Mouse (Mus musculus) spleen, embryonic (tissue): ENCODE measurements around the gene Lin7a.
"Not testable (repeated sequence)": the region's sequence is repeated elsewhere in the genome, so short reads cannot be mapped to it uniquely, and the experiment has no call there.

Experiments
- CTCF ChIA-PET: fragments of 350-600 bp; sonication (Branson Sonifier 250); formaldehyde crosslinking; loops from one replicate; lab custom pipeline; 2022; lab: Charles Lee

The Lin7a gene

DNA sequence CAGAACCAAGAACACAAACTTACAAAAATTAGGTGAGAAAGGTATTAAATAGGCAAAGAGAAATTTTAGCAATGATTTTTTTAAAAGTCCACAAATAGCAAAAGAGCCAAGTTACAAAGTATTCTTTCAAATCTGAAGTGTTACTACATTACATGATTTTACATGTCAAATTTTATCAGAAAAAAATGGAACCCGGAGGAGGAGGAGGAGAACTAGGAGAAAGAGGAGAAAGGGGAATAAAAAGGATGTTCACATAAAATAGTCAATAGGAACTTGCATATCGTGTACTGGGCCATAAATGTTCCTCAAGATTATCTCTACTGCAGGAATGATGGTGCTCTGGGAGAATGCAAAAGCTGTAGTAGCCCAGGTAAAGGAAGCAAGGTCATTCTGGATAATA is 34.4 kb upstream of the Lin7a start:
- CTCF ChIA-PET, result no interaction called here

- CTCF ChIA-PET, result no interaction called here
Measured at GRCm38 (mm10) chr10:107237736-107238135, 33.8 kb upstream of the Lin7a start.

DNA sequence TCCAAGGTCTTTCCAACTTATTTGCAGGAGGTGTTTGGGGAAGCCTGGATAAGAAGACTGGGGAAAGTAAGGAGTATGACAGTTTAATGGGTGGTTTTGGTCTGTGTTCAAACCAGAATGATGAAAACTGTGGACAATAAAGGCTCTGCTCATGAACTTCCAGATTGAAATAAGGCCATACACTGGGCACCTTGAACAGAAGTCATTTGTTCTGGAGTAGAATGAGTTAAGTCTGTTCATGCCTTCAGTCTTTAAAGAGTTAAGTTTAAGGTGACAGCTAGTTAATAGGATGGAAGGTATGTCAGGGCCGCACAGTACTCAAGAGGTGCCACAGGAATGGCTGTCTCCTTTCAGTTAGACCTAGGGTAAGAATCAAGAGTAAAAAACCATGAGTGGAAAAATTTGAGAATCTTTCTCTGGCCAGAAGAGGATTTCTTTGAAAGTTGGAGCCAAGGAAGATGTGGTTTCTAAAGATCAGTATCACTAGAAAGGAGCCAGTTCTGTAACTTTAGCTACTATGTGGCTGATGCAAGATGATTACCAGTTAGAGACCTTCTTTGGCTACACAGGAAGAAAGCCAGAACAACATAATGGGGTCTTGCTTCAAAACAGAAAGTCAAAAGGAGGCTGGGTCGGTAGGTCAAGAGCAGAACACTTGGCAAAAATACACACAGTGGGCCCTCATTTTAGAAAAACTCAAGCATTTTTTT is 33.2 kb upstream of the Lin7a start:
- CTCF ChIA-PET, result no interaction called here

DNA sequence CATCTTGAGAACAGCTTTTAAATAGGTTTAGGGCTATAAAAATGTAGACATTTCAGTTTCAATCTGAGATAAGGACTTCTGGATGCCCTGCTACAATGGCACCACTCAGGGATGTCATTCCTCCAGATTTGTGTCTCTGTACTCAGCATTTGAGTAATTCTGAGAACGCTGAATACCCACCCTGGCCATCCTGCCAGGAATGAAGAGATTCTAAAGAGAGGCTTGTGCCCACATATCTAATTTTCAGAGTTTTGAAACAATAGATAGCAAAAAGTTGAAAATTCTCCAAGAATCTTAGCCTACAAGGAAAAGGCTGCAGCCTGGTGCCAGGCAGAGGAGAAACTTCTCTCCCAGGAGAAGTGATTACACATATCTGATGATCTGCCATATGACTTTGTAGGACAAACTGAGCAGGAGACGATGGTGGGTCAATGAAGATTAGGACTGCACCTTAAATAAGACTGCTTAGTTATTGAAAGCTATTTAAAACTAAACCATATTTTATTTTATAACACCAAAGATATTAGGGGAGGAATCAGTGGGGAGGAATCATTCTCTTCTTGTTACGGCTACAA is 32.5 kb upstream of the Lin7a start:
- CTCF ChIA-PET, result no interaction called here

GRCm38 (mm10) chr10:107239651-107240330 is 31.7 kb upstream of the Lin7a start:
- CTCF ChIA-PET, result no interaction called here

DNA sequence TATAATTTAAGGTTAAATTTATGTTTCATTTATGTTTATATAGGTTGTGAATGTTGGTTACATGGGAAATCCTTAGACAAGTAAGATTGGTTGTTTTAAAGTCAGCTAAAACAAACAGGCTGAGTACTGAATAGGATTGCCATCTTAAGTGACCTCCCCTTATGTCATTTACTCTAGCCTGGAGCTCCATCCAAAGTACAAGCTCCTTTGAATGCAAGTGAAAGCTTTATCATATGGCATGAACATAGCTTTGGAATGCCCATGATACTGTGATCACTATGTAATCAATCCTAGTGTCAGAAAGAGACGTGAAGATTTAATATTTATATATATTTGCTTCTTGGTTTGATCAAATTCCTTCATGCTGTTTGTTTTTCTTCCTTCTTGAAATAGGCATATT is 31.0 kb upstream of the Lin7a start:
- CTCF ChIA-PET, result no interaction called here

- CTCF ChIA-PET, result no interaction called here
Measured at GRCm38 (mm10) chr10:107240986-107241385, 30.5 kb upstream of the Lin7a start.

GRCm38 (mm10) chr10:107241406-107241805 is 30.1 kb upstream of the Lin7a start:
- CTCF ChIA-PET, result no interaction called here

DNA sequence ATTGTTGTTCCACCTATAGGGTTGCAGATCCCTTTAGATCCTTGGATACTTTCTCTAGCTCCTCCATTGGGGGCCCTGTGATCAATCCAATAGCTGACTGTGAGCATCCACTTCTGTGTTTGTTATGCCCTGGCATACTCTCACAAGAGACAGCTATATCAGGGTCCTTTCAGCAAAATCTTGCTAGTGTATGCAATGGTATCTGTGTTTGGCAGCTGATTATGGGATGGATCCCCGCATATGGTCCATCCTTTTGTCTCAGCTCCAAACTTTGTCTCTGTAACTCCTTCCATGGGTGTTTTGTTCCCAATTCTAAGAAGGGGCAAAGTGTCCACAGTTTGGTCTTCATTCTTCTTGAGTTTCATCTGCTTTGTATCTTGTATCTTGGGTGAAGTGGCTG is 29.5 kb upstream of the Lin7a start:
- CTCF ChIA-PET, result not testable (repeated sequence)

DNA sequence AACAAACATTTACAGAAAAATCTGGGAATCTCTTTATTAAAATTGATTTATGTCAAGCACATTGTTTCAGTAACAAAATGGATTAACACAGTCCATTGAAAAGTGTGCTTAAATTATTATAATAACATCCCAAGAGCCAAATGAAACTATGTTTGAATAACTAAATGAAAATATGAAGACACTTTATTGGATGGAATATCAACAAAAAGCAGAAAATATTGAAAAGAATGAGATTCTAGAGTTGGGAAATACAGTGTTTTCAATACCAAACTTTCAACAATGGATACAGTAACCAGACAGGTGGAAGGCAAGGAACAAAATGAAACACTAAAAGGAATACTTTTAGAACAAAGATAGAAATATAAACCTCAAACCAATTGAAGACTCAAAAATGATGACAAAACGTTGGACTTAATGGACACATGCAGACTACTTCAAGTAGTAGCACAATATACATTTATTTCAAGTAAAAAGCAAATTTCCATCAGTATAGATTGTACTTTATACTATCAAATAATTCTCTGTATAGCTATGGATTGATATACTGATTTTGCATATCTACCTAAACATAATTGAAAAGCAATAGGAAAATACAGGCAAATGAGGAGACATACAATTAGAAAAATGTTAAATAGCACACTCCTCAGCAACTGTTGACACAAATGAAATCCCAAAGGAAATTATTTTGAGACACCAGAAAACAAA is 28.6 kb upstream of the Lin7a start:
- CTCF ChIA-PET, result no interaction called here

- CTCF ChIA-PET, result no interaction called here
Measured at GRCm38 (mm10) chr10:107244211-107244610, 27.3 kb upstream of the Lin7a start.

GRCm38 (mm10) chr10:107244691-107245530 is 26.6 kb upstream of the Lin7a start:
- CTCF ChIA-PET, result no interaction called here

DNA sequence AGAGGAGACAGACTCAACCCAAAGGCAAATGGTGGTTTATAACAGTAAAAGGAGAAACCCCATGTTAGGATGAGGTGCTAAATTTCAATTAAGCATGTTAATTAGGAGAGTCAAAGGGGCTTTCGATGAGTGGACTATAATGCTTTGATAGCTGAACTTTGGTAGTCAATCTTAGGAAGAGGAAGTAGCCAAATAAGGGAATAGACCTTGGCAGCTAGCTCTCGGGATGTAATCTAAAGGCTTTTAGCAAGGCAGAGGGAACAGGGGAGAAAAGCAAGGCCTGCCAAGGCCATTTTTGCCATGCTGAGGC is 26.0 kb upstream of the Lin7a start:
- CTCF ChIA-PET, result no interaction called here

DNA sequence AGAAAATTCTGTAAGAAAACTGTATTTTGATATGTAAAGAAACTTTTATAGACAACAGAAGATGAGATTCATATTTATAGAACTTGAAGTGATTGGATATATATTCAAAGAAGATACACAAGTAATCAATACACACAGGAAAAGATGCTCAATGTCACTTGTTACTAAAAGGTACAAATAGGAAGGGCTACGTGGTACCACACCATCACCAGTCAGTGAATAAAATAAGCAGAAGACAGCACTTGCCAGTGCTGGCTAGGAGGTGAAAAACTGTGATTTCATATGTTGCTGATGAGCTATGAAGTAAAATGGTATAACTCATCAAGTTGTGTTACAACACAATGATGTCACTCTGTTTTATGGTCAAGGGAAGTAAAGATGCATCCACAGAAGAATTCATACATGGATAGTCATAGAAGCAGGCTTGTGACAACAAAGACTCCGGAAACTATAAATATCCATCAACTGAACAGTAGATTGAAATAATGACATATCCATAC is 25.5 kb upstream of the Lin7a start:
- CTCF ChIA-PET, result no interaction called here

DNA sequence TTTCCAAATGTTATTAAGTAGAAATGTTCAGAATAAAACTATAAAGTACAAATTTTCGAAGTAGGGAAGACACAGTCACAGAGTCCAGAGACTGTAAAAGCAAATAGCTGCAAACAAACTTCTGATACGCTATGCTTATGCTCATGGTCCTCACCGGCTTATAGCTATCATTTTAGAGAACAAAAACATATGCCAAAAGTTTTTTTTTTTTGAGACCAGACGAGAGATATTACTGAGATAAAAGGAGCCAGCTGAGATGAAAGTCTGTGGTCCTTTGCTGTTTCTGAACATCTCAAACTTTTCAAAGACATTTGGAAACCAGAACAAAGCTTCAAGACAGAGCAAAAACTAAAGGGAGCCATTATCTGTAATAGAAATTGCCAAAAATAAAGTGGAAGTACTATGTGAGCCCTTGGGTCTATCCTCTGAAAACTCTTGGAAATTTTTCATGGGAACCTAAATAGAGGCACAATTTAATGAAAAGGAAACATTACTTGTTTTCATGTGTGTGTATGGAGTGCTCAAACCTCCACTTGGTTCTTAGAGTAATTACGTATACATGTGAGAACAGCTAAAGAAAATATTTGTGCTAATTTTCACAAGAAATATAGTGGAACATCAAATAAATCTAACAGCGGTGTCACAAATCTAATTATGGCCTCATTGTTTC is 24.4 kb upstream of the Lin7a start:
- CTCF ChIA-PET, result no interaction called here

DNA sequence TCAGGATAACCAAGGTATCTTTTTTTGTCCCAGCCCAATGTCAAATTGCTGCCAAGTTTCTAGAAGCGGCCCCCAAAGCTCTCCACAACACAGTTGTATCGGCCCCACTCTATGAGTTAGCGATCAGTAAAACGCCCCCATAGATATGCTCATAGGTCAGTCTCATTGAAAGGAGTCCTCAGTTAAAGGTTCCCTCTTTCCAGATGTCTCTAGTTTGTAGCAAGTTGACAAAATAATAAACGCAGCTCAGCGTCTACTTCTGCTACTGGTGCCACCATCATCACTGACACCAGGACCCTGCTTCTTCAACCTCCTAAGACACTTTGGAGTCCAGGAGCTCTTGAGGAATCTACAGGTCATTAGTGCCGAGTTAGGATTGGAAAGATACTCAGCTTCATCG is 23.0 kb upstream of the Lin7a start:
- CTCF ChIA-PET, result no interaction called here

DNA sequence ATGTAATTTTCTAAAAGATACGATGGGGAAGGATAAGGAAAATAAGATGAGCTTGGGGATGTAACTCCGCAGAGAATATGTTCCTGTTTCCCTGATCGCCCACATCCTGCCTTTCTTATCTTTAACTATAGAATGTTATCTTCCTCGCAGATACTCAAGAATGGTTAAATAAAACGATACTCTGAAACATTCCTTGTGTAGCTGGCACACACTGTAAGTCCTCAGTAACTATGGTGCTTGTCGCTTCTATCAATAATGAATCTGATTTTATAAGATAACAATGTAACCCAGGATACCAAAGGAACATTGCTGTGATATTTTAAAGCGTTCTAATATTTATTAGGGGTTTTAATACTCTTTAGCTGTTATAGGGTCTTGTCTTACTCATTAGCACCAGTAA is 22.4 kb upstream of the Lin7a start:
- CTCF ChIA-PET, result no interaction called here

- CTCF ChIA-PET, result no interaction called here
Measured at GRCm38 (mm10) chr10:107249606-107250186, 21.8 kb upstream of the Lin7a start.

DNA sequence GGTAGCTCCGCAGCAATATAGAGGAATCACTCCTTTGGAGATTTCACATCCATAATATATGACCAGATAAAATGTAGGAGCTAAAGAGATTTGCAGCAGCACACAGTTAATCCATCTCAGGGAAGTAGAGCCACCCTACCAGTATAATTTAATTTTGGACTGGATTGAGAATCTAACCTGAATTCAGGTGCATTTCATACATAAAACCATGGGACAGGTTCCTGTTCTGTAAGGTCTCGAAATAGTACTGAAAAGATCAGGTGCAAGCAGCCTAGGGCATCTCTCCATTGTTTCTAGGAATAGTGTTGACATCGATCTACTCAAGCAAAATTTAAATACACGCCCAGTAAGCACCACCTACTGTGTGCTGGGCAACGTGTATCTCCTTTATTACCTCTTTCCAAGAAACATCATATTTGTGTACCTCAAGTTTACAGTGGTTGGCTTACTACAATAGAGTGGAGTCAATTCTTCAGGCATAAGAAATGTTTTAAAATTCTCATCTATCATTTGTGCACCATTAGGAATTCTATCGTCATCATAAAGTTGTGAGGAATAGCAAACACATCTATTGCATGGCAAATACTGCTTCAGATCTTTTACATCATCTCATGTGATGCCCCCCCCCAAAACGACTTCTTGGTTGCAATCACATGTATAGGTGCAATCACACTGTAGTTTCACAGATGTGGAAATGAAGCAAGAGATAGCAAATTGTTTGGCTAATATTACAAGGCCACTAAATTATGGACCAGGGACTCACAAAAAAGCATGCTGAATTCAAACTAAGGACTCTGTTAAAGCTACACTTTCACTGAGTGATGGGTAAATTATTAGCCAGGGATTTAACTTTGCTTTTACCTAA is 20.9 kb upstream of the Lin7a start:
- CTCF ChIA-PET, result no interaction called here

DNA sequence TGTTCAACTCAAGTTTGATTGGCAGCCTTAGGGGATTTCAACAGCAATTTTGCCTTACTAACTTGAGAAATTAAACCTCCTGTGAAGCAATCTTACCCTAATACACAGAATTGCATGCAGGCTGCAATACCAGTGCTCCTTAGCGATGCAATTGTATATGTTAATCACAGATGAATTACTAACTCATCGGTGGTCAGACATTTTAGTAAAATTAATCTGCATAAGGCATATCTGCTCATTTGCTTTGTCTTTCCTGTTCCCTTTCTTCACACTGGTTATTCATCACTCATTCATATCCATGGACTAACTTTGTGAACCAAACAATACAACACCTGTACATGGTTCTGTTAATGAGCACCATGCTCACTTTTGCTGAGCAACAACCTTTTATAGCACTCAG is 20.2 kb upstream of the Lin7a start:
- CTCF ChIA-PET, result no interaction called here
